Mouse (Mus musculus): ENCODE data around the gene Rpl28. TPM values are rescaled to one million over a fixed set of nuclear protein-coding genes. Genes with fewer than 3 reads are reported as not detected.
"Not testable (repeated sequence)": the region's sequence is repeated elsewhere in the genome, so short reads cannot be mapped to it uniquely, and the experiment has no call there.

The Rpl28 gene
- total and polyA plus RNA-seq, 3 experiments: 269 to 2,603 (median 526) TPM

DNA sequence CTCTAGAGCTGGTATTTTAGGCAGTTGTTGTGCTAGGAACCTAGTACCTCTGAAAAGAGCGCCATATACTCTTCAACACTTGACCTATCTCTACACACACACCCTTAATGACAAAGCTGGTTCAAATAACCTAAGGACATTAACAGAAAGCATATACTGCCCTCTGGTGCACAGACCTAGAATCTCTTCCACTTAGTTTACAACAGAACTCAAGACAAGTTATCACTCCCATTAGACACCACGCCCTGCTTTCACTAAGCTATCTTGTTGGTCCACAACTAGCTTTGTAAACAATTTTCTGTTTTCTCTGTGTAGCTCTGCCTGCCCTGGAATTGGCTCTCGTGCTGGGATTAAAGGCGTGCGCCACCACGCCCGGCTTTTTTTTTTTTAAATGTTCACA, 14.0 kb downstream of the Rpl28 start:
- dilution Hi-C loops (cut with MboI; ENCODE audit: extremely low pct_ligation_motif_present, extremely low pct_unique_long_range_greater_than_20kb, low sequenced_read_pairs): no loop called here

GRCm38 (mm10) chr7:4811131-4811530, 18.5 kb downstream of the Rpl28 start:
- H3K4me1 ChIP-seq (ENCODE audit: control insufficient read depth in 1 of 2, insufficient read depth in 2 of 2): peaks cover 7 to 39% of the 10 kb centered on the region in 2 experiments; a peak in 3 of 4 replicates
- H3K27me3 ChIP-seq (replicated peaks); DNase-seq (ENCODE audit: extremely low read depth); H3K27ac ChIP-seq (ENCODE audit: insufficient read depth, low read depth); dilution Hi-C loops (cut with MboI; ENCODE audit: extremely low pct_ligation_motif_present, extremely low pct_unique_long_range_greater_than_20kb, low sequenced_read_pairs); H3K9me3 ChIP-seq (replicated peaks; ENCODE audit: low read length); in situ Hi-C loops (cut with MboI; ENCODE audit: low pct_ligation_motif_present, low pct_unique_long_range_greater_than_20kb, low sequenced_read_pairs): not testable (repeated sequence)
- H3K4me3 ChIP-seq (replicated peaks in 1 of 3; ENCODE audit: low read depth in 2 of 3, low read length in 2 of 3, poor library complexity in 1 of 3): peak overlapping the region; percentile 80 to 99 (median 86)
- H3K36me3 ChIP-seq (replicated peaks in 1 of 2; ENCODE audit: control insufficient read depth in 1 of 2, insufficient read depth in 1 of 2, low read length in 1 of 2): peaks cover 43 to 58% of the 10 kb centered on the region in 2 experiments
- peak overlapping the region; percentile 99 for H3K9ac ChIP-seq (ENCODE audit: insufficient read depth, low read depth)
- H3K79me2 ChIP-seq (replicated peaks; ENCODE audit: control insufficient read depth, extremely low read depth, insufficient read depth, poor library complexity, severe bottlenecking): peaks cover 40% of the 10 kb centered on the region
- H3K4me2 ChIP-seq (ENCODE audit: insufficient read depth, low read depth, poor library complexity, severe bottlenecking): peak overlapping the region; percentile 98

More for the DNA sequence above, 14.0 kb downstream of the Rpl28 start:
- Histone ChIP-seq H3K9me3 (replicated peaks; ENCODE audit: low read length) (no peaks in the 10 kb centered on the region), H3K4me2 (ENCODE audit: insufficient read depth, low read depth, poor library complexity, severe bottlenecking) (no peak overlapping the region), H3K27me3 (replicated peaks) (no peaks in the 10 kb centered on the region), H3K27ac (ENCODE audit: insufficient read depth, low read depth) (no peak overlapping the region), H3K4me3 (replicated peaks in 1 of 3; ENCODE audit: low read depth in 2 of 3, low read length in 2 of 3, poor library complexity in 1 of 3) (no peak overlapping the region), H3K4me1 (ENCODE audit: control insufficient read depth in 1 of 2, insufficient read depth in 2 of 2) (peaks cover 5 to 32% of the 10 kb centered on the region in 2 experiments; a peak in 3 of 4 replicates), H3K79me2 (replicated peaks; ENCODE audit: control insufficient read depth, extremely low read depth, insufficient read depth, poor library complexity, severe bottlenecking) (peaks cover 31% of the 10 kb centered on the region), H3K36me3 (replicated peaks in 1 of 2; ENCODE audit: control insufficient read depth in 1 of 2, insufficient read depth in 1 of 2, low read length in 1 of 2) (peaks cover 56 to 78% of the 10 kb centered on the region in 2 experiments), H3K9ac (ENCODE audit: insufficient read depth, low read depth) (no peak overlapping the region)
- in situ Hi-C loops (cut with MboI; ENCODE audit: low pct_ligation_motif_present, low pct_unique_long_range_greater_than_20kb, low sequenced_read_pairs): no loop called here
- DNase-seq (ENCODE audit: extremely low read depth): no peak
- TF ChIP-seq ZNF384 (IDR thresholded peaks at IDR 0.05; ENCODE audit: low read depth, low read length) (no peak), SMC3 (IDR thresholded peaks at IDR 0.05; ENCODE audit: low read depth, low read length) (peak; percentile 60), CTCF (conservative IDR thresholded peaks at IDR 0.05 in 1 of 2, IDR thresholded peaks at IDR 0.05 in 1 of 2; ENCODE audit: low read depth in 2 of 2, low read length in 2 of 2) (peak; percentile 29 to 69; a peak in 3 of 4 replicates), POLR2A (IDR thresholded peaks at IDR 0.05; ENCODE audit: low read depth, low read length) (peak; percentile 26; the same call in 1 of the 2 replicates), MEF2A (IDR thresholded peaks at IDR 0.05; ENCODE audit: borderline replicate concordance, low read depth, low read length) (no peak), MXI1 (IDR thresholded peaks at IDR 0.05; ENCODE audit: low read depth, low read length) (no peak), PAX5 (IDR thresholded peaks at IDR 0.05; ENCODE audit: low read length) (no peak), TBP (conservative IDR thresholded peaks at IDR 0.05; ENCODE audit: low read depth, low read length) (no peak), SIN3A (IDR thresholded peaks at IDR 0.05; ENCODE audit: low read length) (peak; percentile 39; the same call in 1 of the 2 replicates), MYC (IDR thresholded peaks at IDR 0.05; ENCODE audit: low read depth, low read length) (no peak), POLR2AphosphoS2 (IDR thresholded peaks at IDR 0.05; ENCODE audit: low read depth, low read length) (no peak), MAX (IDR thresholded peaks at IDR 0.05; ENCODE audit: low read length) (no peak), RAD21 (IDR thresholded peaks at IDR 0.05; ENCODE audit: low read depth, low read length) (peak; percentile 59), GABPA (IDR thresholded peaks at IDR 0.05; ENCODE audit: insufficient replicate concordance, low read depth, low read length) (no peak)

DNA sequence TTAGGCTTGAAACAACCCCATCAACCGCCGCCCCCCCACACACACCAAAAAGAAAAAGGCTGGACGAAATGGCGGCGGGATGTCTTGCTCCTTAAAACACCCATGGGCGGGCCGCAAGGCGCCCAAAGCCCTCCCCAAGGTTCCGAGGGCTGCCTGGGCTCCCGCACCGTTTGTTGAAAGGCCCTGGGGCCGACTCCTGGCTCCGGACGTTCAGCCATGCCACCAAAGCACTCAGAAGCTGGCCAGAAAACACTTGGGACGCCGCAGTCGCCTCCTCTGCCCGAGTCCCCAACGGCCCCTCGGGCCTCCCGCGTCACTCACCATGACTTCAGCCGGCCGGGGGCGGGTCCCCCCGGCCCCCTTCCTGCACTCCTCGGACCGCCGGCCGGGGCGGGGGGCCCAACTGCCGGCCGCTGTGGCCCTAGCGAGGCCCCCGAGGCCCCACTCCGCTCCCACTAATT, 19.2 kb downstream of the Rpl28 start:
- Histone ChIP-seq H3K36me3 (replicated peaks in 1 of 2; ENCODE audit: control insufficient read depth in 1 of 2, insufficient read depth in 1 of 2, low read length in 1 of 2) (peaks cover 36 to 51% of the 10 kb centered on the region in 2 experiments), H3K4me1 (ENCODE audit: control insufficient read depth in 1 of 2, insufficient read depth in 2 of 2) (peaks cover 7 to 33% of the 10 kb centered on the region in 2 experiments; a peak in 3 of 4 replicates), H3K27me3 (replicated peaks) (no peaks in the 10 kb centered on the region), H3K4me2 (ENCODE audit: insufficient read depth, low read depth, poor library complexity, severe bottlenecking) (peak overlapping the region; percentile 98; the same call in 1 of the 2 replicates), H3K9me3 (replicated peaks; ENCODE audit: low read length) (no peaks in the 10 kb centered on the region), H3K9ac (ENCODE audit: insufficient read depth, low read depth) (peak overlapping the region; percentile 99), H3K79me2 (replicated peaks; ENCODE audit: control insufficient read depth, extremely low read depth, insufficient read depth, poor library complexity, severe bottlenecking) (peaks cover 38% of the 10 kb centered on the region), H3K4me3 (replicated peaks in 1 of 3; ENCODE audit: low read depth in 2 of 3, low read length in 2 of 3, poor library complexity in 1 of 3) (peak overlapping the region; percentile 80 to 99 (median 86)), H3K27ac (ENCODE audit: insufficient read depth, low read depth) (no peak overlapping the region)
- in situ Hi-C loops (cut with MboI; ENCODE audit: low pct_ligation_motif_present, low pct_unique_long_range_greater_than_20kb, low sequenced_read_pairs): no loop called here
- DNase-seq (ENCODE audit: extremely low read depth): no peak
- dilution Hi-C loops (cut with MboI; ENCODE audit: extremely low pct_ligation_motif_present, extremely low pct_unique_long_range_greater_than_20kb, low sequenced_read_pairs): no loop called here
- TF ChIP-seq MXI1 (IDR thresholded peaks at IDR 0.05; ENCODE audit: low read depth, low read length): 0 out of 2 replicates have a peak, but pooled peaks have one; percentile 37
- no peak for TF ChIP-seq ZNF384 (IDR thresholded peaks at IDR 0.05; ENCODE audit: low read depth, low read length)
- TF ChIP-seq ZKSCAN1 (IDR thresholded peaks at IDR 0.05; ENCODE audit: borderline replicate concordance, low read depth, low read length): no peak
- no peak for TF ChIP-seq SMC3 (IDR thresholded peaks at IDR 0.05; ENCODE audit: low read depth, low read length)
- no peak for TF ChIP-seq POLR2A (IDR thresholded peaks at IDR 0.05; ENCODE audit: low read depth, low read length)
- TF ChIP-seq SIN3A (IDR thresholded peaks at IDR 0.05; ENCODE audit: low read length): peak; percentile 86
- TF ChIP-seq MAFK (IDR thresholded peaks at IDR 0.05; ENCODE audit: insufficient replicate concordance, low read length): no peak
- no peak for TF ChIP-seq NELFE (IDR thresholded peaks at IDR 0.05; ENCODE audit: low read depth, low read length)
- TF ChIP-seq UBTF (IDR thresholded peaks at IDR 0.05; ENCODE audit: low read depth, low read length): no peak
- no peak for TF ChIP-seq GABPA (IDR thresholded peaks at IDR 0.05; ENCODE audit: insufficient replicate concordance, low read depth, low read length)
- TF ChIP-seq MAZ (IDR thresholded peaks at IDR 0.05; ENCODE audit: low read depth, low read length): no peak
- no peak for TF ChIP-seq CTCF (conservative IDR thresholded peaks at IDR 0.05 in 1 of 2, IDR thresholded peaks at IDR 0.05 in 1 of 2; ENCODE audit: low read depth in 2 of 2, low read length in 2 of 2)
- no peak for TF ChIP-seq MAX (IDR thresholded peaks at IDR 0.05; ENCODE audit: low read length)
- TF ChIP-seq KAT2A (IDR thresholded peaks at IDR 0.05; ENCODE audit: insufficient replicate concordance, low read length): no peak
- 0 out of 2 replicates have a peak, but pooled peaks have one; percentile 41 for TF ChIP-seq POLR2AphosphoS2 (IDR thresholded peaks at IDR 0.05; ENCODE audit: low read depth, low read length)
- TF ChIP-seq MYC (IDR thresholded peaks at IDR 0.05; ENCODE audit: low read depth, low read length): no peak
- TF ChIP-seq CHD1 (IDR thresholded peaks at IDR 0.05; ENCODE audit: low read depth, low read length): no peak
- TF ChIP-seq RAD21 (IDR thresholded peaks at IDR 0.05; ENCODE audit: low read depth, low read length): no peak
- TF ChIP-seq JUND (conservative IDR thresholded peaks at IDR 0.05; ENCODE audit: low read depth, low read length): no peak
- TF ChIP-seq ZC3H11A (IDR thresholded peaks at IDR 0.05; ENCODE audit: low read depth, low read length): no peak

All from CH12.LX (cell line).